Mouse (Mus musculus): ENCODE data around the gene Ptpn11.

DNA sequence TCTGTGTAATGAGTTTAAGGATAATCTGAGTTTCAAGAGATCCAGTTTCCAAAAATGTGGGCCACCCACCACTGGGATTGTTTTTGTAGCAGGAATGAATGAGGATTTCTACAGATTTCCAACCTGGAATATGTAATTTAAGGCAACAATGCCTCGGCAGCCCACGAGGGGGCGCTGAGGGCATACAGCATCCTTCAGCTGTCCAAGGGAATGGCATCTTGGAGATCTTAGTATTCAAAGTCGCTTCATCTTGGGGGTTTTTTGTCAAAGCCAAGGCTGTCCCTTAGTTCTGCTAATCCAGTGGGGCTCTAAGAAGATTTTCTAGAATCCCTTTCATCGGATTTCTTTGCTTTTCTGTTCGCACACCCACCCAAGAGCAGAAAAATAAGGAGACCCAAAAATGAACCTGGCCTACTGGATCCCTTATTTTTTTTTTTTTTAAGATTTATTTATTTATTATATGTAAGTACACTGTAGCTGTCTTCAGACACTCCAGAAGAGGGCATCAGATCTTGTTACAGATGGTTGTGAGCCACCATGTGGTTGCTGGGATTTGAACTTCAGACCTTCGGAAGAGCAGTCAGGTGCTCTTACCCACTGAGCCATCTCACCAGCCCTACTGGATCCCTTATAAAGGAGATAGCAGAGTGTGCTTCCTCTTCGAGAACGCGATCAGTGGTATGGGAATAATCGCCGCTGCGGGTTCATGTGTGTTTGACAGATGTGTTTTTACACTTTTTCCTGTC, 24.4 kb upstream of the Ptpn11 start:
- TF ChIP-seq TAL1 (IDR thresholded peaks at IDR 0.05; ENCODE audit: low read length) (no peak), GATA1 (IDR thresholded peaks at IDR 0.05; ENCODE audit: low read length) (no peak)
